Mouse (Mus musculus): ENCODE data around the gene Tmtc4.

DNA sequence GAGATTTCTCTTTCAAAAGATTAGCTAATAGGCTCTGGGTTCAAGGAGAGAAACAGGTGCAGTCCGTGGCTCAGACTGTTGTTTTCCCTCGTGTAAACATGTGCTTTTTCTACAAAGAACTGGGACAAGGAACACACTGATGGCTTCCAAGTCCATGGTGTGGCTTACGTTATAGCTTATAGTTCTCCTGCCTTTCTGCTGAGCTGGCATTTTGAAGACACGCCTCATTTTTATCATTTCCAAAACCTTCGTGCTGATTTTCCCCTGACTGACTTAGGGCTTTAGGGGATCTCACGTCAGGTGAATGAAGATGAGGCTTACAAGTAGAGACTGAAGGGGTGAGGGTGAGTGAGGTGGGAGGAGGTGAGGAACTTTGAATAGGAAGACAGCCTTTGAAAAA is 111.2 kb downstream of the Tmtc4 start:
- no peak for TF ChIP-seq CTCF (IDR thresholded peaks at IDR 0.05; ENCODE audit: extremely low read depth, insufficient read depth, low read length)
- no peak for TF ChIP-seq POLR2A (IDR thresholded peaks at IDR 0.05; ENCODE audit: extremely low read depth, insufficient read depth, low read length)

Measured in cortical plate, adult 2 months (tissue).